Mouse (Mus musculus): ENCODE measurements around the gene Ptpn21.

DNA sequence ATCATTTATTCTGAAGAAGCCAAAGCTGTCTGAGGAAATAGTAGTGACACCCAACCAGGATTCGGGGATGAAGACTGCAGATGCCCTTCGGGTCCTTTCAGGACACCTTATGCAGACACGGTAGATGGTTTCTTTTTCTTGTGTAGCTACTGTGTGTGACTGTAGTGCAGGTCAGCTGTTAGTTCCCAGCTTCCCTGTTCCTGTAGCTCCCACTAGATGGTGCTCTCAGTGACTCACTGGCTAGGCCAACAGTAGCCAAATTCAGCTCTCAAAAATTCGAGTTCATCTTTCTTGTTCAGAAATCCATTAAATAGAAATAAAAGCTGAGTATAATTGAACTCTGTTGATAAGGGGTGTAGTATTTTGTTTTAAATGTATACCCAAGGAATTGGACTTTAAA lies 41.9 kb upstream of the Ptpn21 start:
- TF ChIP-seq JUND (IDR thresholded peaks at IDR 0.05; ENCODE audit: low read depth, low read length) (no peak), CTCF (IDR thresholded peaks at IDR 0.05 in 2 of 3, conservative IDR thresholded peaks at IDR 0.05 in 1 of 3; ENCODE audit: control insufficient read depth in 1 of 3, insufficient read depth in 1 of 3, low read depth in 2 of 3, low read length in 3 of 3, poor library complexity in 1 of 3, severe bottlenecking in 1 of 3) (peak; percentile 57 to 63 (median 61)), SIN3A (IDR thresholded peaks at IDR 0.05; ENCODE audit: low read length) (no peak), ETS1 (IDR thresholded peaks at IDR 0.05; ENCODE audit: low read depth, low read length) (no peak), MYB (IDR thresholded peaks at IDR 0.05; ENCODE audit: low read depth, low read length) (no peak), SMC3 (IDR thresholded peaks at IDR 0.05; ENCODE audit: low read depth, low read length) (peak; percentile 47; the same call in 1 of the 2 replicates), ZC3H11A (IDR thresholded peaks at IDR 0.05; ENCODE audit: low read depth, low read length) (no peak), EP300 (IDR thresholded peaks at IDR 0.05; ENCODE audit: low read depth in 1 of 2, low read length in 2 of 2) (no peak), MXI1 (IDR thresholded peaks at IDR 0.05; ENCODE audit: low read depth, low read length) (no peak), POLR2A (IDR thresholded peaks at IDR 0.05; ENCODE audit: control insufficient read depth in 1 of 2, insufficient read depth in 1 of 2, low read depth in 1 of 2, low read length in 2 of 2, poor library complexity in 1 of 2) (no peak)
